Mouse (Mus musculus) forebrain, embryonic 14.5 days (tissue): ENCODE measurements around the gene Ccdc187. TPM values are rescaled to one million over a fixed set of nuclear protein-coding genes. Genes with fewer than 3 reads are reported as not detected.
A peak's percentile ranks its signal among the peaks of the same experiment; 100 is the strongest.

ENCODE experiments used
- ATAC-seq: fragments of 200-750 bp; cut with Nextera tagmentation; 2 replicates; pipeline ENCODE4 v1.8.0; 2017; ENCODE audit warnings: mild to moderate bottlenecking, moderate library complexity
- DNase-seq: peaks from one replicate; pipeline ENCODE4 v3.0.0-alpha.2; 2015; ENCODE audit warnings: low spot score
- H3K27ac ChIP-seq: fragments of 300-500 bp; sonication (generic); 2 replicates; pipeline ENCODE4 v1.5.1; 2014; ENCODE audit warnings: low read depth, mild to moderate bottlenecking, control low read depth, low read length, moderate library complexity
- H3K27me3 ChIP-seq: fragments of 300-500 bp; sonication (generic); replicated peaks from 2 replicates; pipeline ENCODE4 v1.6.1; 2014; ENCODE audit warnings: low read length, control low read depth, mixed read lengths; ENCODE audit not compliant: control insufficient read depth, insufficient read depth
- H3K36me3 ChIP-seq: fragments of 300-500 bp; sonication (generic); 2 replicates; pipeline ENCODE4 v1.6.1; 2014; ENCODE audit warnings: low read length, control low read depth; ENCODE audit not compliant: control insufficient read depth, insufficient read depth
- H3K4me1 ChIP-seq: fragments of 300-500 bp; sonication (generic); 2 replicates; pipeline ENCODE4 v1.6.1; 2014; ENCODE audit warnings: antibody characterized with exemption, low read length, control low read depth; ENCODE audit not compliant: control insufficient read depth, insufficient read depth
- H3K4me2 ChIP-seq: fragments of 300-500 bp; sonication (generic); 2 replicates; pipeline ENCODE4 v1.6.1; 2014; ENCODE audit warnings: mild to moderate bottlenecking, control low read depth, low read length
- H3K4me3 ChIP-seq: fragments of 300-500 bp; sonication (generic); 2 replicates; pipeline ENCODE4 v1.5.1; 2014; ENCODE audit warnings: low read depth, low read length, control low read depth
- H3K9ac ChIP-seq: fragments of 300-500 bp; sonication (generic); 2 replicates; pipeline ENCODE4 v1.6.1; 2014; ENCODE audit warnings: mild to moderate bottlenecking, low read length, control low read depth, moderate library complexity
- H3K9me3 ChIP-seq: fragments of 300-500 bp; sonication (generic); replicated peaks from 2 replicates; pipeline ENCODE4 v1.6.1; 2016; ENCODE audit warnings: low read length, control low read depth, mixed read lengths; ENCODE audit not compliant: control insufficient read depth
- WGBS: fragments of 180-500 bp; shearing (Covaris S2); extraction: QIAGEN DNeasy Blood & Tissue Kit; methylation state at CpG from one replicate; pipeline ENCODE4 v1.1.7; 2014; 5-methylcytosine and 5-hydroxymethylcytosine counted together
- polyA plus RNA-seq: library from polyadenylated mRNA; unstranded; fragments of >200 nt; fragmentation: Nextera tagmentation; extraction: Ambion mirVana; gene quantifications from 2 replicates; pipeline ENCODE4 v1.2.1, GENCODE M21; 2014

Ccdc187 gene
- polyA plus RNA-seq, 1 experiment from 2014 or later, result 0.17 TPM

DNA sequence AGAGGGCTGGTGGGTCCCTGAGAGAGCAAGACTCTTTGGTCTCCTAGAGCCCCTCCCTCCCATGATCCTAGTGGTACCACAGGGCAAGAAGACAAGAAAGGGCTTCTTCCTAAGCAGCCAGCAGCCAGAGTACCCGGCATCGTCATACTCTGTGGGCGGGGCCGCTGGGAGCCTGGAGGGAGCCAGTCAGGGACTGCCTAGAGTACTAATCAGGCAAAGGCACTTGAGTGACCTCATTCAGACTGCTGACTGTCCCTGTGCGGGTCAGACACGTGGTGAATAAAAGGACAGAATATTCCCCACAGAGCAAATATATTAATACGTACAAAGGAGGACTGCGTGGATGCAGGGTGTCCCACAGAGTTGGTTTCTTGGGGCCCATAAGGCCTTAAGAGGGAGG, 35.0 kb upstream of the Ccdc187 start:
- DNase-seq (no peak), ATAC-seq (no peak)
- H3K27ac ChIP-seq, result no peak overlapping the region
- no peak overlapping the region for H3K4me2 ChIP-seq
- H3K9me3 ChIP-seq, result no peaks in the 10 kb centered on the region
- peaks cover 77% of the 10 kb centered on the region for H3K36me3 ChIP-seq
- H3K4me1 ChIP-seq, result no peaks in the 10 kb centered on the region
- H3K27me3 ChIP-seq, result no peaks in the 10 kb centered on the region
- H3K9ac ChIP-seq, result no peak overlapping the region
- WGBS, result 54% methylated on average over 8 of the region's 8 CpGs
- no peak overlapping the region for H3K4me3 ChIP-seq

DNA sequence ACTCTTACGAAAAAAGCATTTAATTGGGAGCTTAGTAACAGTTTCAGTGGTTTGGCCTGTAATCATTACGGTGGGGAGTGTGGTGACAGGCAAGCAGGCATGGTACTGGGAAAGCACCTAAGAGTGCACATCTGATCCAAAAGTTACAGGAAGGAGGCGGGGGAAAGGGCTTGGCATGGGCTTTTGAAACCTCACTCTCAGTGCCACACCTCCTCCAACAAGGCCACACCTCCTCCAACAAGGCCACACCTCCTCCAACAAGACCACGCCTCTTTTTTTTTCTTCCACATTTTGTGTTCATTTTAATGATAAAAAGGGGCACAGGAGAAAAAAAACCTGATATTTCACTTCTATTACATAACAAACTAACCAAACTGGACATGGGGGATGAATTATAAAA, 33.5 kb upstream of the Ccdc187 start:
- 90% methylated on average over 4 of the region's 4 CpGs for WGBS
- ATAC-seq, result no peak
- H3K4me3 ChIP-seq, result no peak overlapping the region

GRCm38 (mm10) chr2:26325386-26326181, 31.2 kb upstream of the Ccdc187 start:
- H3K9ac ChIP-seq, result no peak overlapping the region
- peaks cover 79% of the 10 kb centered on the region for H3K36me3 ChIP-seq
- peak; percentile 77; the same call in 1 of the 2 replicates for ATAC-seq
- peak; percentile 61 for DNase-seq
- no peak overlapping the region for H3K4me3 ChIP-seq
- H3K9me3 ChIP-seq, result no peaks in the 10 kb centered on the region
- WGBS, result 70% methylated on average over 15 of the region's 15 CpGs
- H3K27ac ChIP-seq, result no peak overlapping the region
- no peak overlapping the region for H3K4me2 ChIP-seq
- no peaks in the 10 kb centered on the region for H3K27me3 ChIP-seq
- no peaks in the 10 kb centered on the region for H3K4me1 ChIP-seq

More for the DNA sequence above, 33.5 kb upstream of the Ccdc187 start:
- Histone ChIP-seq H3K4me1 (no peaks in the 10 kb centered on the region), H3K9me3 (no peaks in the 10 kb centered on the region), H3K9ac (no peak overlapping the region), H3K27me3 (no peaks in the 10 kb centered on the region), H3K27ac (no peak overlapping the region), H3K36me3 (peaks cover 91% of the 10 kb centered on the region), H3K4me2 (no peak overlapping the region)
- DNase-seq, result no peak

GRCm38 (mm10) chr2:26324917-26325316, 30.6 kb upstream of the Ccdc187 start:
- Histone ChIP-seq H3K4me1 (0 out of 2 replicates have a peak, but pooled peaks cover under 1% of the 10 kb centered on the region), H3K4me2 (no peak overlapping the region), H3K27me3 (no peaks in the 10 kb centered on the region), H3K9me3 (no peaks in the 10 kb centered on the region), H3K9ac (no peak overlapping the region), H3K36me3 (peaks cover 72% of the 10 kb centered on the region), H3K4me3 (no peak overlapping the region), H3K27ac (no peak overlapping the region)
- 89% methylated on average over 2 of the region's 2 CpGs for WGBS
- DNase-seq, result no peak
- no peak for ATAC-seq

- Histone ChIP-seq H3K4me1 (peaks cover 2% of the 10 kb centered on the region; the same call in 1 of the 2 replicates), H3K4me3 (no peak overlapping the region), H3K27me3 (no peaks in the 10 kb centered on the region), H3K4me2 (no peak overlapping the region), H3K9ac (no peak overlapping the region), H3K9me3 (no peaks in the 10 kb centered on the region), H3K27ac (no peak overlapping the region), H3K36me3 (peaks cover 66% of the 10 kb centered on the region)
- 92% methylated on average over 13 of the region's 13 CpGs for WGBS
- no peak for ATAC-seq
- DNase-seq, result no peak
These were observed 29.4 kb upstream of the Ccdc187 start for GRCm38 (mm10) chr2:26323589-26324325.

- DNase-seq (no peak), ATAC-seq (no peak)
- 88% methylated on average over 14 of the region's 14 CpGs for WGBS
- Histone ChIP-seq H3K4me3 (no peak overlapping the region), H3K9me3 (no peaks in the 10 kb centered on the region), H3K9ac (0 out of 2 replicates have a peak overlapping the region, but pooled peaks have one; percentile 8), H3K27ac (no peak overlapping the region), H3K27me3 (no peaks in the 10 kb centered on the region), H3K36me3 (peaks cover 42% of the 10 kb centered on the region), H3K4me1 (peaks cover 24% of the 10 kb centered on the region), H3K4me2 (no peak overlapping the region)
These were observed 26.2 kb upstream of the Ccdc187 start for GRCm38 (mm10) chr2:26320245-26321185.

DNA sequence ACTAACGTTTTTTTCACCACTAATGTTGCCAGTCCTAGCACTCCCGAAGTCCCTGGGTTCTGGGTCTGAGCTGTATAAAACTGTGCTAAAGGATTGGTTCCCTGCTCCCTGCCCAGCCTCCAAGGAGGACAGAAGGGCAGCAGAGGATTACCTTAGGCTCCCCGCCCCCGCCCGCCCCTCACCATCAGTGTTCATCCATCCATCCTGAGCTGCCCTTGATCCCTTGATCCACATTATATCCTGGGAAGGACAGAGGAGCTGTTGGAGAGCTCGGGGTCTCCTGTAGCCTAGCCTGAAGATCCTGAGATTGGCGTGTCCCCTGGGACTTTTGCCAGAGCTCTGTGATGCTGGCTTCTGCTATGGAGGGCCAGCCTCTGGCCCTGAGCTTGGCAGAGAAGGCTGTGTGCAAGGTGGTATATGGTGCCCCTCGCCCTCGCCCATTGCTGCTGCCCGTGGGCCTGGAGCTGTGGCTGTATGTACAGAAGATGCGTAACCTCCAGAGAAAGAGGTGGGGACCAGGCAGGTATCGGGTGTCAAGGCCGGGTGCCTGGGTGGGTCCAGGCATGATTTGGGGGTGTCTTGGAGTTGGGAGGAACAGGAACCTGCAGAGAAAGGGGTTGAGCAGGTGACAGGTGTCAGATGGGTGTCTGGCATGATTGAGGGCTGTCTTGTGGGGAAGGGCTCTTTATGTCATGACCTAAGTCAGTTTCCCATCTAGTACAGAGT, 25.3 kb upstream of the Ccdc187 start:
- Histone ChIP-seq H3K36me3 (peaks cover 34% of the 10 kb centered on the region), H3K4me1 (peaks cover 26% of the 10 kb centered on the region), H3K9ac (no peak overlapping the region), H3K27me3 (no peaks in the 10 kb centered on the region), H3K4me3 (no peak overlapping the region), H3K4me2 (no peak overlapping the region), H3K27ac (no peak overlapping the region), H3K9me3 (no peaks in the 10 kb centered on the region)
- ATAC-seq, result no peak
- 87% methylated on average over 13 of the region's 13 CpGs for WGBS
- no peak for DNase-seq

DNA sequence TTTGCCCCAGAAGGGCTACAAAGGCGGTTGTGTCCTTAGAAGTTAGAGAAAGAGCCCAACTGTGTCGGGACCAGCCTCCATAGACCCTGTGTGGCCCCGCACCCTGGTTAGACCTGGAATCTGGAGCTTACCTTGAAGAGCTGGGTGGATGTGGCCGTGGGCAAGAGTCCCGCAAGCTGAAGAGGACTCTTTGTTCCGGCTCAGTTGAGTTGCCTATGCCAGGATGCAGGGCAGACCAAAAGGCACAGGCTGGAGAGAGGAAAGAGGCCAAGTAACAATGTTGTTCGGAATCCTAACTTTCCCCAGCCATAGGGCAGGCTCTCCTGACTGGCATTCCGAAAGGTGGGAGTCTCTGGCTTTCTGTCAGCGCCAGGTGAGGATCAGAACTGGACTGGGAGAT, 24.8 kb upstream of the Ccdc187 start:
- Histone ChIP-seq H3K36me3 (peaks cover 28% of the 10 kb centered on the region), H3K9ac (no peak overlapping the region), H3K4me1 (peaks cover 26% of the 10 kb centered on the region), H3K9me3 (no peaks in the 10 kb centered on the region), H3K27ac (no peak overlapping the region), H3K27me3 (no peaks in the 10 kb centered on the region), H3K4me3 (no peak overlapping the region), H3K4me2 (no peak overlapping the region)
- whole genome bisulfite sequencing, result 92% methylated on average over 9 of the region's 9 CpGs
- DNase-seq (no peak), ATAC-seq (no peak)
